Mouse (Mus musculus): ENCODE results near the gene Itpr1. TPM values are rescaled to one million over a fixed set of nuclear protein-coding genes. Genes with fewer than 3 reads are reported as not detected.
A peak's percentile ranks its signal among the peaks of the same experiment; 100 is the strongest.

Itpr1 gene
- polyA plus RNA-seq, 1 experiment: 37.7 TPM

DNA sequence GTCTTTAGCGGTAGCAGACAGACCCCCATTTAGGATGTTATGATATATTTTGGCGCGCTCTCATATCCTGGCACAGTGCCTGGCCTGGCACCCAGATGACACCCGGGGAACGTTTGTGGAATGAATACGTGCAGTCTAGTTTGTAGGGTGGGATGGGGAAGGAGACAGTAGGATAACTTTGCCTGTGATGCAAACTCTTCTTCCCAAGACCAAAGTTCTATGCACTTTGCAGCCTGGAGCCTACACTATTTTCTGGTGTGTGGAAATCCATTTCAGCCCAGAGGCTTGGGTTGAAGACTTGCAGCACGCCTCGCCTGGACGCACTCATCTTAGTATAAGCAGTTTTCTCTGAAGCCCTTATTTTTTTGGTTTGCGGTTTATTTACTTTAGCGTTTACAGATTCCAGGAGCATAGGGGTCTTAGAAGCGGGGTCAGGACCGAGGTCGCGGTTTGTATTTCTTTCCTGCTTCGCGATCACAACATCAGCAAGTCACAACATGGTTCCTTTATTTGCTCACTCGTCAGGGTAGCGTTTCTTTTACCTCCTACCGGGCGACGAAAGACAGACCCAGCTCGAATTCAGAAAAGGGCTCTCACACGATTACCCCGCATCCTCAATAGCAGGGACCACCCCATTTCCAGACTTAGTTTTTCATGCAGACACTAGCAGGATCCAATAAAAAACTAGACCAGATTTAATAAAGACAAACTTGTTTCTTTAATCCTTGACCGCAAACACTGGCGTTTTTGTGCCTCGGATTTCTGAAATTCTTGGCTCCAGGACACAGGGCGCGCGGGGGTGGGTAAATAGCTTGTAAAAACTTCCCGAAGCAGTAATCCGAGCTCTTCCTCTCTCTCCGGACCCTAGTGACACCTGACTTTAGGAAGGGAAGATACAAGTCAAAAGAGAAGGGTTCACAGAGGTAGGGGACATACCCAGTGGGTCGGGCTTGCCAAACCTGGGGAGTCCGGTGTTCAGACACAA is 708 bp upstream of the Itpr1 start:
- 2% methylated on average over 36 of the region's 36 CpGs for whole genome bisulfite sequencing
- DNase-seq: no peak

DNA sequence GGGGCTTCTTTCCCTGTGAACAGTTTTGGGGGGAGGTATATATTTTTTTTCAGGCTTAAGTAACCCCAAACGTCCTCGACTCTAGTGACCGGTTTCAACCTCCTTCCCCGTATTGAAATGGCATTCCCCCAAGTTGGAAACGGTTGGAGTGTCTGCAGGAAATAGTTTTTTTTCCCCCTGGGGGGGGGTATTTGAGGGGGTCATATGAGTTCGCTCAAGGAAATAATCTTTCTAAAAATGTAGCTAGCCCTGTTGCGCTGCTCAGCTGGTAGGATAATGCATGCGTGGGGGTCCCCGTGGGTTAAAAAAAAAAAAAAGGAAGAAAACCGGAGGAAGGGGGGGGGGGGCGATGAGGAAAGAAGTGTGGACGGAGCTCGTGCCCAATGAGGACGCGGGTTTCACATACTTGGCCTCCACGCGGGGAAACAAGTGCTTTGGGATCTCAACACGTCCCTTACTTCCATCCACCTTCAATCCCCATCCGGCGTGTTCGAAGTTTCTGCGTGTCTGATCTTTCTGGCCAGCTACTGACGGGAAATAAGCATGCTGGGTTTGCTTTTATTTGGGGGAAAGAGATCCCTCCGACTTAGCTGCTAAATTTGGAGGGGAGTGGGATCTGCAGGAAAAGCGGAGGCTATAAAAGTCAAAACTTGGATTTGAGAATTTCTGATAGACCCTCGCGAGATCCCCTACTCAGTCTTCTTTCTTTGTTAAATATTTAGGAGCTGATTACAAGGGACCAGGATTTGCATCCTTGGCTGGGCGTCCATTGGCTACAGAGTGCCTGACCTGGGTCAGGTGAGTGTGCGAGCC is 791 bp downstream of the Itpr1 start:
- no peak for DNase-seq
- no peak for TF ChIP-seq CTCF (IDR thresholded peaks at IDR 0.05; ENCODE audit: insufficient read depth, low read length)
- TF ChIP-seq POLR2A (IDR thresholded peaks at IDR 0.05; ENCODE audit: borderline replicate concordance, extremely low read depth, low read depth, low read length): no peak
- Histone ChIP-seq H3K4me3 (replicated peaks; ENCODE audit: extremely low read depth, low read depth, low read length) (peak overlapping the region; percentile 95), H3K4me1 (ENCODE audit: control insufficient read depth, insufficient read depth, low read length) (peaks cover 3% of the 10 kb centered on the region)
- 2% methylated on average over 28 of the region's 29 CpGs for WGBS

More for the DNA sequence above, 708 bp upstream of the Itpr1 start:
- peak overlapping the region; percentile 82 for H3K4me3 ChIP-seq (replicated peaks; ENCODE audit: extremely low read depth, low read depth, low read length)
- peaks cover 3% of the 10 kb centered on the region; the same call in 1 of the 2 replicates for H3K4me1 ChIP-seq (ENCODE audit: control insufficient read depth, insufficient read depth, low read length)
- no peak for TF ChIP-seq CTCF (IDR thresholded peaks at IDR 0.05; ENCODE audit: insufficient read depth, low read length)
- no peak for TF ChIP-seq POLR2A (IDR thresholded peaks at IDR 0.05; ENCODE audit: borderline replicate concordance, extremely low read depth, low read depth, low read length)

DNA sequence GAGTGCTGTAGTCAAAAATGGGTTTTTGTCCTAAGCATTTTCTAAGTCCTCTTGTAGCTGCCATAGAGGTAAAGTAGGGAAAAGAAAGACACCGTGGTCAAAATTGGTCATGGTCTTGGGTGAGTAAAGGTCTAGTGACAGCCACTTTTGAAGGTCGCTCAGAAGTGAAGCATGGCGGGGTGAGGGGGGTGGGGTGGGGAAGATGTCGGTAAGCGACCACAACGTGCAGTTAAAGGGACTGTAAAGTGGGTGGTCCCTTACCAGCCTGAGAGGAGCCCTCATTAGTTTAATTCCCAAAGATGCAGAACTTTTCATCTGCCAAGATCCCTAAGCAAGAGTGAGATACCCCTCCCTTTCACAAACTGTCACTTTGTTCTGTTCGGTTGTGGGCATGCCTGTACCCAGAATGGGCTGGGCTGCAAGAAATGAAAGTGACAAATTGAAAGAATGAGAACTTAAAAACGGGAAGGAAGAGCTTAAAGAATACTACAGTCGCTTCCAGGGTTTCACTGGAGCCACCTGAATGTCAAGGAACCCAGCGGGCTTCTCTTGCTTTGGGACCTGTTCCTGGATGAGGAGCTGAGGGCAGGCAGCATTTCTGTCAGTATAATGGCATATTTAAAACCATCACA is 1.5 kb downstream of the Itpr1 start:
- Histone ChIP-seq H3K4me1 (ENCODE audit: control insufficient read depth, insufficient read depth, low read length) (peaks cover 4% of the 10 kb centered on the region), H3K4me3 (replicated peaks; ENCODE audit: extremely low read depth, low read depth, low read length) (peak overlapping the region; percentile 95)
- WGBS: 3% methylated on average over 10 of the region's 10 CpGs
- TF ChIP-seq POLR2A (IDR thresholded peaks at IDR 0.05; ENCODE audit: borderline replicate concordance, extremely low read depth, low read depth, low read length): no peak
- DNase-seq: no peak

DNA sequence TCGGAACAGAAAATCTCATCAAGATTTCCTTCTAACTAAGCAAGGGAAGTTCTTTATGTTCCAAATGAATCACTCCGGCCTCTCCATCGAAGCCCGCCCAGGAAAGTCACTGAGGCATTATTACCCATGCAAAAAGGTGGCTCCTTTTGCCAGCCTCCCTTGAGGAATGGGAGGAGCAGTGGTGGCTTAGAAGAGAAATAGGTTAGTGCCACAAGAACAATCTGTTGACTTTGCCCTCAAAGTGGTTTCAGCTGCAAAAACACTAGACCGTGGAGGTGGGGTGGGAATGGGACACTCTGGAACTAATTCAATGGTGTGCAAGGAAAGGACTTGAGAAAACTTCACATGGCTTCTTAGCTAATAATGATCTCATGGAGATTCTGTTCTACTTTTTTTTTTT is 3.2 kb downstream of the Itpr1 start:
- no peak for TF ChIP-seq CTCF (IDR thresholded peaks at IDR 0.05; ENCODE audit: insufficient read depth, low read length)
- Histone ChIP-seq H3K4me1 (ENCODE audit: control insufficient read depth, insufficient read depth, low read length) (peaks cover 7% of the 10 kb centered on the region), H3K4me3 (replicated peaks; ENCODE audit: extremely low read depth, low read depth, low read length) (no peak overlapping the region)
- peak; percentile 56 for DNase-seq
- WGBS: 56% methylated on average over 5 of the region's 5 CpGs

DNA sequence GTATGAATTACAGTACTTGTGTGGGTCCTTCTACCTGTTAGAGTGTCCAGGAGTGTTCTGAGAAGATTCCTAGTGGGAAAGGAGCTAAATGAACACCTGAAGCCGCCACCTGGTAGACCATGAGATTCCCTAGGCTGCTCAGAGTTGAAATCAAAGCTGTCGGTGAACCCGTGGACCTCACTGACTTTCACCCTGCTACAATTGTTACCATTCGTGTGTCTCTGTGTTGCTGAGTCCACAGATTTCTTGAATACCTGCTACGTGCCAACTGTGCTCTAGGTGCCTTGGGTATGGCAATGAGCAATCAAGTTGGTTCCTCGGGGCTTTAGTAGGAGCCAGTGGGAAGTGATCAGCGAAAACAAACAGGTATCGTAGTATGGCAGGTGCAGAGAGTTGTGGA is 3.9 kb downstream of the Itpr1 start:
- DNase-seq: no peak
- WGBS: 75% methylated on average over 8 of the region's 8 CpGs
- no peak for TF ChIP-seq POLR2A (IDR thresholded peaks at IDR 0.05; ENCODE audit: borderline replicate concordance, extremely low read depth, low read depth, low read length)
- TF ChIP-seq CTCF (IDR thresholded peaks at IDR 0.05; ENCODE audit: insufficient read depth, low read length): no peak
- H3K4me1 ChIP-seq (ENCODE audit: control insufficient read depth, insufficient read depth, low read length): peaks cover 7% of the 10 kb centered on the region
- H3K4me3 ChIP-seq (replicated peaks; ENCODE audit: extremely low read depth, low read depth, low read length): no peak overlapping the region

DNA sequence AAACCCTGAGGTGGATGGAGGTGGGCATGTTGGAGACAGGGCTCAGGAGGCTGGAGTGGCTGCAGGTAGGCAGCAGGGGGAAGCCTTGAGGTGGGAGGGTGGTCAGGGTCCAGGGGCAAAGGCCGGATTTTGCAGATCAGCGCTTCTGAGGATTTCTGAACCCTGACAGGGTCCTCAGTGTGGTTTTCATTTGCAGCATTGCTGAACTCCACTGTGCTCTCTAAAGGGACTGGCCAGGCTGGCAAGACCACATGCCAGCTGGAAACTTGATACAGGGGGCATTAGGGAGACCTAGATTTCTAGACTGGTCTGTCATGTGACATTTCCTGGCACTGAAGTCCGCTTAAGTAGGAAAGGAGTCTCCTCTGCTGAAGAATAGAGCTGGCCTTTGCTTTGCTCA is 5.1 kb downstream of the Itpr1 start:
- Histone ChIP-seq H3K4me1 (ENCODE audit: control insufficient read depth, insufficient read depth, low read length) (peaks cover 9% of the 10 kb centered on the region), H3K4me3 (replicated peaks; ENCODE audit: extremely low read depth, low read depth, low read length) (no peak overlapping the region)
- TF ChIP-seq CTCF (IDR thresholded peaks at IDR 0.05; ENCODE audit: insufficient read depth, low read length) (no peak), POLR2A (IDR thresholded peaks at IDR 0.05; ENCODE audit: borderline replicate concordance, extremely low read depth, low read depth, low read length) (no peak)
- WGBS: 87% methylated on average over 3 of the region's 3 CpGs
- DNase-seq: no peak

DNA sequence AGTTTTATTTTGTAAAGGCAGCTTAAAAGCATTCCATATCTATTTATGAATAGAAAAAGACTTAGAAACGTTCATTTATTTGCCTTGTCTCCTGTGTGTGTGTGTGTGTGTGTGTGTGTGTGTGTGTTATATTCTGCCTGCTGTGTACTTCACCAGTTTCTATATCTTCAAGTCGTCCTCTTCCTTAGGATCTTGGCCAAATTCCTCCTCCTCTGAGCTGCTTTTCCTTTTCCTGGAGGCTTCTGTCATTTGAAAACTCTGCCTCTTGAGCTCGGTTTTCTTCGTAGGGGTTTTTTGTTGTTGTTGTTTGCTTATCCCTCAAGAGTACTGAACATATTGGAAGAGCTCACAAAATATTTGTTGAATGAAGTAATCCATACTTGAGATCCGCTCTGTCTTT is 9.5 kb downstream of the Itpr1 start:
- 23% methylated on average over 5 of the region's 5 CpGs for WGBS
- Histone ChIP-seq H3K4me3 (replicated peaks; ENCODE audit: extremely low read depth, low read depth, low read length) (no peak overlapping the region), H3K4me1 (ENCODE audit: control insufficient read depth, insufficient read depth, low read length) (peaks cover 6% of the 10 kb centered on the region)
- no peak for DNase-seq
- TF ChIP-seq CTCF (IDR thresholded peaks at IDR 0.05; ENCODE audit: insufficient read depth, low read length) (no peak), POLR2A (IDR thresholded peaks at IDR 0.05; ENCODE audit: borderline replicate concordance, extremely low read depth, low read depth, low read length) (no peak)

DNA sequence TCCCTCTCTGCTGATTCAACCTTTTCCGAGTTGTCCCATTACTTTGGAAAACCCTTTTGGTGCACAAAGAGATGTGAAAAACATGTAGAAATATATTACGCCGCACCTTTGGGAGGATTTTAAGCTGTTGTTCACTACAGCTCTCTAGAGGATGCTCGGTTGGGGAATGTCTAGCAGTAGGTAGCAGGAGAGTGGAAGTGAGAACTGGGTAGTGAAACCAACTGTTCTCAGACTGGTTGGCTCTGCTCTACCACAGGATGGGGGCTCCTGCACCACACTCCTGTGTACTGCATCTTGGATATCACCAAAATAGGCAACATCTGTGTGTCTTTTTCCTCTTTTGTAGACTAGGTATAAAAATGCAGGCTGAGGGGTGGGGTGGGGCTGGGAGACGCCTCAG is 10.0 kb downstream of the Itpr1 start:
- Histone ChIP-seq H3K4me3 (replicated peaks; ENCODE audit: extremely low read depth, low read depth, low read length) (no peak overlapping the region), H3K4me1 (ENCODE audit: control insufficient read depth, insufficient read depth, low read length) (peaks cover 6% of the 10 kb centered on the region)
- WGBS: 75% methylated on average over 5 of the region's 5 CpGs
- TF ChIP-seq POLR2A (IDR thresholded peaks at IDR 0.05; ENCODE audit: borderline replicate concordance, extremely low read depth, low read depth, low read length) (no peak), CTCF (IDR thresholded peaks at IDR 0.05; ENCODE audit: insufficient read depth, low read length) (no peak)
- no peak for DNase-seq

DNA sequence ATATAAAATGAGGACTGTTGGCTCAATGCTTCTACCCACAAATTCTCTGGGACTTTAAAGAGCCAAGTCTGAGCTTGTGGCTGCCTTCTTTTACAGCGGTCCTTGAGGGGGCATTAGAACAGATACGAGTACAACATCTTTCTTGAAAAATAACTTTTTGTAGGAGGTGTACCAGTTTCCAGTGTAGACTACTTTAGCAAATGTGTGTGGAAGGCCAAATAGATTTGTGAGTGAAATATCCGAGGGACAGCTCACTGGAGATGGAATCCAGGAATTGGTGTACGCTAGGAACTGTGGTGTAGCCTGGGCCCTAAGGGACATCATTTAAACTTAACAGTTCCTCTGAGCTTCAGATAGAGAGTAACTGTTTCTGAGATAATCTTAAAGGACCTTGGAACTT is 11.5 kb downstream of the Itpr1 start:
- TF ChIP-seq POLR2A (IDR thresholded peaks at IDR 0.05; ENCODE audit: borderline replicate concordance, extremely low read depth, low read depth, low read length): no peak
- no peak for TF ChIP-seq CTCF (IDR thresholded peaks at IDR 0.05; ENCODE audit: insufficient read depth, low read length)
- Histone ChIP-seq H3K4me1 (ENCODE audit: control insufficient read depth, insufficient read depth, low read length) (peaks cover 5% of the 10 kb centered on the region; the same call in 1 of the 2 replicates), H3K4me3 (replicated peaks; ENCODE audit: extremely low read depth, low read depth, low read length) (no peak overlapping the region)
- DNase-seq: peak; percentile 1
- WGBS: 92% methylated on average over 4 of the region's 4 CpGs

Data from lung, adult 2 months (tissue).